Mouse (Mus musculus): ENCODE measurements at regions not wholly inside any gene's neighbourhood (a gene's known extent, or its start where the extent isn't known, plus 50 kb on each side); places are given as distances from the start of the nearest gene placed in this dataset.
"Not testable (repeated sequence)": the region's sequence is repeated elsewhere in the genome, so short reads cannot be mapped to it uniquely, and the experiment has no call there.

DNA sequence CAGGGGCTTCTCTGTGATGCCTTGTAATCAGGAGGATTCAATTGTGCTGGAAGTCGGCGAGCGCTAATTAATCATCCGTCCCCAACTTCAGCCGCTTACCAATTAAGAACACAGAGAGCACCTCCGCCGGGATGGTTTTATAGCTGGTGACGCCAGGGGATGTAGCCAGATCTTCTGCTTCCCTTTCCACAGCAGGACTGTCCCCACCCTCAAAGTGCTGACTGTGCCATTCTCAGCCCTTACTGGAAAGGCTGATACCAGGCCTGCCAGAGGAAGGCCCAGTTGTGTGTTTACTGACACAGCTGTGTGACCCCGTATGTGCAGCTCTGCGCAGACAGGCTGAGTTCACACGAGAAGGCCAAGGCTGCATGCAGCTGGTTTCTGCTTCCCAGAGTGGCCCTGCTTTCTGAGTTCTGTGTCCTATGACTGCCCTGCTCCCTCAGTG lies 59.9 kb upstream of the Bend4 start:
- Histone ChIP-seq H3K4me1 (replicated peaks; ENCODE audit: low read depth, low read length) (0 out of 2 replicates have a peak, but pooled peaks cover 5% of the 10 kb centered on the region), H3K36me3 (ENCODE audit: insufficient read depth, low read length) (no peaks in the 10 kb centered on the region; the same call in 1 of the 2 replicates), H3K9me3 (ENCODE audit: low read length) (no peaks in the 10 kb centered on the region), H3K27me3 (ENCODE audit: insufficient read depth, low read length) (no peaks in the 10 kb centered on the region), H3K4me3 (replicated peaks; ENCODE audit: low read length) (no peak overlapping the region)
- TF ChIP-seq CTCF (conservative IDR thresholded peaks at IDR 0.05; ENCODE audit: low read length): no peak
- TF ChIP-seq POU5F1 (IDR thresholded peaks at IDR 0.05; ENCODE audit: borderline replicate concordance, low read length): no peak

DNA sequence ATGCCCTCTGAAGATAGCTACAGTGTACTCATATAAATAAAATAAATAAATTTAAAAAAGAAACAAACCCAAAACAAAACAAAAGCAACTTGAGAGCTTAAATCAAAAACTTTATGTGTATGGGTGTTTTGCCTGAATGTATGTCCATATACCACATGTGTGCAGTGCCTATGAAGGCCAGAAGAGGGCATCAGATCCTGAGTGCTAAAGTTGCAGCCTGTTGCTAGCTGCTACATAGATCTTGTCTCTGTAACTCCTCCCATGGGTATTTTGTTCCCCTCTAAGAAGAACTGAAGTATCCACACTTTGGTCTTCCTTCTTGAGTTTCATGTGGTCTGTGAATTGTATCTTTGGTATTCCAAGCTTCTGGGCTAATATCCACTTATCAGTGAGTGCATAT lies 62.6 kb upstream of the Bend4 start:
- peak; percentile 48 for TF ChIP-seq CTCF (conservative IDR thresholded peaks at IDR 0.05; ENCODE audit: low read length)
- H3K4me1 ChIP-seq (replicated peaks; ENCODE audit: low read depth, low read length); H3K4me3 ChIP-seq (replicated peaks; ENCODE audit: low read length); H3K27me3 ChIP-seq (ENCODE audit: insufficient read depth, low read length); H3K36me3 ChIP-seq (ENCODE audit: insufficient read depth, low read length); H3K9me3 ChIP-seq (ENCODE audit: low read length): not testable (repeated sequence)

GRCm38 (mm10) chr5:67492893-67493302 lies 64.8 kb upstream of the Bend4 start:
- Histone ChIP-seq H3K4me3 (replicated peaks; ENCODE audit: low read length) (no peak overlapping the region), H3K27me3 (ENCODE audit: insufficient read depth, low read length) (no peaks in the 10 kb centered on the region), H3K9me3 (ENCODE audit: low read length) (no peaks in the 10 kb centered on the region), H3K4me1 (replicated peaks; ENCODE audit: low read depth, low read length) (0 out of 2 replicates have a peak, but pooled peaks cover 5% of the 10 kb centered on the region), H3K36me3 (ENCODE audit: insufficient read depth, low read length) (no peaks in the 10 kb centered on the region)
- TF ChIP-seq POU5F1 (IDR thresholded peaks at IDR 0.05; ENCODE audit: borderline replicate concordance, low read length) (no peak), CTCF (conservative IDR thresholded peaks at IDR 0.05; ENCODE audit: low read length) (no peak), NANOG (IDR thresholded peaks at IDR 0.05; ENCODE audit: borderline replicate concordance, low read length) (no peak)

- no peaks in the 10 kb centered on the region for H3K36me3 ChIP-seq (ENCODE audit: insufficient read depth, low read length)
- H3K27me3 ChIP-seq (ENCODE audit: insufficient read depth, low read length): no peaks in the 10 kb centered on the region
- H3K4me3 ChIP-seq (replicated peaks; ENCODE audit: low read length): no peak overlapping the region
- TF ChIP-seq NANOG (IDR thresholded peaks at IDR 0.05; ENCODE audit: borderline replicate concordance, low read length): no peak
- TF ChIP-seq POU5F1 (IDR thresholded peaks at IDR 0.05; ENCODE audit: borderline replicate concordance, low read length): no peak
- no peak for TF ChIP-seq CTCF (conservative IDR thresholded peaks at IDR 0.05; ENCODE audit: low read length)
- no peaks in the 10 kb centered on the region for H3K9me3 ChIP-seq (ENCODE audit: low read length)
- H3K4me1 ChIP-seq (replicated peaks; ENCODE audit: low read depth, low read length): no peaks in the 10 kb centered on the region
Measured at GRCm38 (mm10) chr5:67496710-67497109, 68.6 kb upstream of the Bend4 start.

DNA sequence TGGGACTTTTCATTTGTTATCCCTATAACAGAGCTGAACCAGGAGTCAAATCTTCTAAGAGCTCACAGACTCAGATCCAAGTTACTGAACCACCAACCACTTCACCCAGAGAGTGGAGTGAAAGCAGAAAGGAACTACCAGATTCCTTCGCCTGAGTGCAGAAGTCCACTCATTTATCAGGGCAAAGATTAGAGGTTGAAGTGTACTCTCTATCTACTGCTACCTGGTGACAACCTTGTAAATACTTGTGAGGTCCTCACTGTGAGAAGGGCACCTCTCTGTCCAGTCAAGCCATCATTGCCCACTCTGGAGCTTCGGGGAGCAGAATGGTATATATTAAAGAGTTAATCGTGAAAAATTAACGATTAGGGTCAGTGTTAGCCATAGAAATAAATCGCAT lies 87.4 kb upstream of the Shisa3 start:
- H3K4me3 ChIP-seq (replicated peaks; ENCODE audit: low read length): no peak overlapping the region
- TF ChIP-seq NANOG (IDR thresholded peaks at IDR 0.05; ENCODE audit: borderline replicate concordance, low read length) (no peak), POU5F1 (IDR thresholded peaks at IDR 0.05; ENCODE audit: borderline replicate concordance, low read length) (no peak), CTCF (conservative IDR thresholded peaks at IDR 0.05; ENCODE audit: low read length) (no peak)
- H3K9me3 ChIP-seq (ENCODE audit: low read length): peaks cover 13% of the 10 kb centered on the region; the same call in 1 of the 2 replicates
- H3K36me3 ChIP-seq (ENCODE audit: insufficient read depth, low read length): no peaks in the 10 kb centered on the region
- no peaks in the 10 kb centered on the region for H3K4me1 ChIP-seq (replicated peaks; ENCODE audit: low read depth, low read length)
- peaks cover 6% of the 10 kb centered on the region; the same call in 1 of the 2 replicates for H3K27me3 ChIP-seq (ENCODE audit: insufficient read depth, low read length)

DNA sequence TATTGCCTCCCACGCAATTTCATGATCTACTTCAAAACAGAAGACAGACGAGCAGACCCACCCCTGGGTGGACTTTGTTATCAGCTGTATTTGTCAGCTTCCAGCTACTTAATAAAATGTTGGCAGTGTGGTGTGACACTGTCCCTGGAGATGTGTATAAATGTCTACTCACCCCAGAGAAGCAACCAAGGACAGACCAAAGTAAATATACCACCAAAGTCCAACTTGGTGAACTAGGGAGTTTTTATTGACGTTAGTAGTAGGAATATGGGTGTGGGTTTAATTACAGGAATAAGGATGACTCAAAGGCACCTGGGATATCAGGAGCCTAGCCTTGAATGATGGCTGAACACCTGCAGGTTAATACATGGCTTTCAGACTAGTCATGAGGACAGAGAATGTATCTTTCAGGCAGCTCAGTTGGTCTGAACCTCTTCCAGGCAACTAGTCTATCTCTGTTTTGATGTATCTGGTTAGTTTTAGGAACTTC lies 86.2 kb upstream of the Shisa3 start:
- no peak for TF ChIP-seq POU5F1 (IDR thresholded peaks at IDR 0.05; ENCODE audit: borderline replicate concordance, low read length)
- Histone ChIP-seq H3K36me3 (ENCODE audit: insufficient read depth, low read length) (no peaks in the 10 kb centered on the region), H3K27me3 (ENCODE audit: insufficient read depth, low read length) (peaks cover 6% of the 10 kb centered on the region; the same call in 1 of the 2 replicates), H3K4me3 (replicated peaks; ENCODE audit: low read length) (no peak overlapping the region), H3K9me3 (ENCODE audit: low read length) (peaks cover 9% of the 10 kb centered on the region; the same call in 1 of the 2 replicates), H3K4me1 (replicated peaks; ENCODE audit: low read depth, low read length) (no peaks in the 10 kb centered on the region)

DNA sequence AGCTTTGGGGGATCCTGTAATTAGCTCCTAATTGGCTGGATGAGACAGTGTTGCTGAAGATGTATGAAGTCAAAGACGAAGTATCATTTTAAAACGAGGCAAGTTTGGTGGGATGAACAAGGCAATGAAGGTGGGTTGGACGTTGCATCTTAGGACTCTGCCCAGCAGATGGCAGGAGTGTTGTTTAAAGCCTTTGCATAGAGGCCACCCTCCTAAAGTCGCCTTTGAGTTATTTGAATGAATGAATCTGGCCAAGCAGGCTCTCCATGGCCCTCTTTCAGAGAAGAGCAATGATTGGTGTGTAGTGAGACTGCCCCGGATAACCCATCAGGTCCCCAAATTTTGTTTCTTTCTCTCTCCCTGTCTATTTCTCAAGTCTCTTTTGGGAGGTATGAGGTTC lies 77.5 kb upstream of the Shisa3 start:
- Histone ChIP-seq H3K9me3 (ENCODE audit: low read length) (no peaks in the 10 kb centered on the region), H3K4me3 (replicated peaks; ENCODE audit: low read length) (no peak overlapping the region), H3K4me1 (replicated peaks; ENCODE audit: low read depth, low read length) (peaks cover 9% of the 10 kb centered on the region), H3K27me3 (ENCODE audit: insufficient read depth, low read length) (peaks cover 4% of the 10 kb centered on the region; the same call in 1 of the 2 replicates), H3K36me3 (ENCODE audit: insufficient read depth, low read length) (no peaks in the 10 kb centered on the region)
- TF ChIP-seq NANOG (IDR thresholded peaks at IDR 0.05; ENCODE audit: borderline replicate concordance, low read length) (no peak), CTCF (conservative IDR thresholded peaks at IDR 0.05; ENCODE audit: low read length) (0 out of 2 replicates have a peak, but pooled peaks have one; percentile 11)

DNA sequence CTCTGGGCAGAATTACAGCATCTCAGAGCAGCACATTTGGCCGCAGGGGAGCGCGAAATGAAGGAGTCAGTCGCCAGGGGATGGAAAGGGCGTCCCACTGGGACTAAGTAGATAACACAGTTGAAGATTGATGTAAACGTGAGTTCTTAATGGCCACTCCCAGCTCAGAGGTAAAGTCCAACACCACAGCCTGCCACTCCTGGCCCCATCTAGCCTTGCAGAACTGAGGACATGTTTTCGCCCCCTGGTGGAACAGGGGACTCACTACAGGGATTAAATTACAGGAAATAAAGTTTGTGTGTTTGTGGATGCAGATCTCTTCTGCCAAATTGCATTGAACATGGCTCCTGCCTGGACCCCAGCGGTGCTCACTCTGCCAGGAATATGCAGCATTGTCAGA lies 76.7 kb upstream of the Shisa3 start:
- Histone ChIP-seq H3K36me3 (ENCODE audit: insufficient read depth, low read length) (no peaks in the 10 kb centered on the region), H3K4me1 (replicated peaks; ENCODE audit: low read depth, low read length) (peaks cover 9% of the 10 kb centered on the region), H3K27me3 (ENCODE audit: insufficient read depth, low read length) (peaks cover 4% of the 10 kb centered on the region; the same call in 1 of the 2 replicates), H3K9me3 (ENCODE audit: low read length) (no peaks in the 10 kb centered on the region), H3K4me3 (replicated peaks; ENCODE audit: low read length) (0 out of 2 replicates have a peak overlapping the region, but pooled peaks have one; percentile 41)
- TF ChIP-seq NANOG (IDR thresholded peaks at IDR 0.05; ENCODE audit: borderline replicate concordance, low read length) (no peak), CTCF (conservative IDR thresholded peaks at IDR 0.05; ENCODE audit: low read length) (peak; percentile 83)

DNA sequence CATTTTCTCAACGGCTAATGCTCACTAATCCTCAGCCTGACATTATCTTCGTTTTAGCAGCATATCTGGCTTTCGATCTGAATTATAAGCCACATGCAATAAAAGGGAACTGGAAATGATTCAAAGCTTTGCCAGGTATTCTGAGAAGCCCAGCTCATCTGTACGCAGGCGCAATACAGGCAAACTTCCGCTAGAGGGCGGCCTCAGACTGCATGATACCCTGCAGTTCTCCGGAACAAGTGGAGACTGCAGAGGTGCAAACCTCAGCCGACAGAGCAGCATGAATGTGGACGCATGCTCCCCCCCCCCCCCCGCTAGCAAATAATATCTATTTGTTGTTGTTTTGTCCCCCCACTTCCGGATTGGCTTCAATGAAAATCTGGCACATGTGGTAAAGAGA lies 75.3 kb upstream of the Shisa3 start:
- no peak overlapping the region for H3K4me3 ChIP-seq (replicated peaks; ENCODE audit: low read length)
- no peaks in the 10 kb centered on the region for H3K9me3 ChIP-seq (ENCODE audit: low read length)
- H3K4me1 ChIP-seq (replicated peaks; ENCODE audit: low read depth, low read length): peaks cover 9% of the 10 kb centered on the region
- H3K27me3 ChIP-seq (ENCODE audit: insufficient read depth, low read length): peaks cover 4% of the 10 kb centered on the region; the same call in 1 of the 2 replicates
- TF ChIP-seq CTCF (conservative IDR thresholded peaks at IDR 0.05; ENCODE audit: low read length): peak; percentile 96
- no peak for TF ChIP-seq POU5F1 (IDR thresholded peaks at IDR 0.05; ENCODE audit: borderline replicate concordance, low read length)
- no peaks in the 10 kb centered on the region for H3K36me3 ChIP-seq (ENCODE audit: insufficient read depth, low read length)

Data from E14TG2a.4 (cell line).